Mouse (Mus musculus): ENCODE data around the gene Wdr48.

- no peak for TF ChIP-seq CTCF (IDR thresholded peaks at IDR 0.05; ENCODE audit: borderline replicate concordance, control insufficient read depth, extremely low read depth, insufficient read depth, low read length, poor library complexity)
- TF ChIP-seq POLR2A (IDR thresholded peaks at IDR 0.05; ENCODE audit: control insufficient read depth, extremely low read depth, insufficient read depth, low read length, poor library complexity), result no peak
Observed at GRCm38 (mm10) chr9:119888843-119889246, 5.8 kb upstream of the Wdr48 start.
